In the genomic region with DNA sequence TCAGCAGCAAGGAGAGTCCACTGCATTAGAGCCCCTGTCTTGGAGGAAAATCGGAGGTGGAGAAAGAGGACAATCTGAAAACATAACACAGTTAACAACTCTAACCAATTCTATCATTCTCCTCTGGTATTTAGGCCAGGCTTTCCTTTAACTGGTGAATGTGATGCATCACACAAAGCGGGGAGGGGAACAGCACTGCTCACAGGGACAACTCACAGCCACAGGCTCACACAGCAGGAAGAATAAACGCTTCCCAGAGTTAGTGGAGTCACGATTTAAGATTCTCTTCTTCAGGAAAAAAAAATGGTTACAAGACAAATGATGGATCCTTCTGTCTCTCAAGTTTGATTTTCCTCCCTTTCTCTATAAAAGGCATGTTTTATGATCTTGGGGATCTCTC, we compare ENCODE assay signal across 21 mouse cellular contexts.
"Had no signal": no experiment of that assay in that cellular context is flagged by ENCODE, and none has a peak within 500 bp of the region (broad histone marks: within the 10 kb centered on the region; RNA-seq: fewer than 3 reads in every experiment).

No protein-coding gene starts in this region.

- H3K27ac ChIP-seq: kidney, embryonic 15.5 days; limb, embryonic 12.5 days; limb, embryonic 15.5 days; liver, embryonic 14.5 days; macrophage; midbrain, embryonic 12.5 days; midbrain, embryonic 15.5 days; neural tube, embryonic 12.5 days; neural tube, embryonic 15.5 days had no signal

- H3K4me1 ChIP-seq: limb, embryonic 12.5 days; limb, embryonic 15.5 days; midbrain, embryonic 12.5 days; midbrain, embryonic 15.5 days had no signal

- H3K4me3 ChIP-seq: kidney, embryonic 15.5 days; limb, embryonic 12.5 days; limb, embryonic 15.5 days; midbrain, embryonic 12.5 days; midbrain, embryonic 15.5 days; neural tube, embryonic 12.5 days; neural tube, embryonic 15.5 days had no signal

- H3K4me2 ChIP-seq: kidney, embryonic 15.5 days; limb, embryonic 12.5 days; limb, embryonic 15.5 days; liver, embryonic 11.5 days; lung, embryonic 14.5 days; midbrain, embryonic 12.5 days; midbrain, embryonic 15.5 days; neural tube, embryonic 12.5 days; neural tube, embryonic 15.5 days had no signal

- H3K9me3 ChIP-seq: kidney, embryonic 15.5 days; limb, embryonic 12.5 days; limb, embryonic 15.5 days; midbrain, embryonic 12.5 days; midbrain, embryonic 15.5 days; neural tube, embryonic 12.5 days; neural tube, embryonic 15.5 days had no signal

- H3K36me3 ChIP-seq: kidney, embryonic 15.5 days; limb, embryonic 12.5 days; limb, embryonic 15.5 days; midbrain, embryonic 12.5 days; midbrain, embryonic 15.5 days; neural tube, embryonic 12.5 days; neural tube, embryonic 15.5 days had no signal

- H3K27me3 ChIP-seq: kidney, embryonic 15.5 days; limb, embryonic 12.5 days; limb, embryonic 15.5 days; midbrain, embryonic 15.5 days; neural tube, embryonic 12.5 days; neural tube, embryonic 15.5 days had no signal

- ATAC-seq: liver, postnatal 0 days; lung, postnatal 0 days; midbrain, embryonic 15.5 days had no signal

- DNase-seq: kidney, adult 2 months; kidney, postnatal 10 days; kidney, postnatal 36 days; layer of hippocampus, adult 9-11 months; left cerebral cortex, postnatal 4 days; liver, postnatal 0 days; lung, embryonic 14.5 days; thymus, adult 2 months; thymus, postnatal 14 days; thymus, postnatal 4 days had no signal

- H3K9ac ChIP-seq: kidney, embryonic 15.5 days; limb, embryonic 12.5 days; limb, embryonic 15.5 days; liver, embryonic 14.5 days; liver, postnatal 0 days; lung, embryonic 14.5 days; midbrain, embryonic 12.5 days; midbrain, embryonic 15.5 days; neural tube, embryonic 12.5 days; neural tube, embryonic 15.5 days had no signal
